Mouse (Mus musculus) frontal cortex, postnatal 36 days (tissue): ENCODE measurements around the gene Tas1r3.

Source experiments
- DNase-seq, 2 experiments: peaks; one replicate each; pipeline ENCODE4 v3.0.0; 2022; ENCODE audit warnings: low spot score in 2 of 2

The Tas1r3 gene

DNA sequence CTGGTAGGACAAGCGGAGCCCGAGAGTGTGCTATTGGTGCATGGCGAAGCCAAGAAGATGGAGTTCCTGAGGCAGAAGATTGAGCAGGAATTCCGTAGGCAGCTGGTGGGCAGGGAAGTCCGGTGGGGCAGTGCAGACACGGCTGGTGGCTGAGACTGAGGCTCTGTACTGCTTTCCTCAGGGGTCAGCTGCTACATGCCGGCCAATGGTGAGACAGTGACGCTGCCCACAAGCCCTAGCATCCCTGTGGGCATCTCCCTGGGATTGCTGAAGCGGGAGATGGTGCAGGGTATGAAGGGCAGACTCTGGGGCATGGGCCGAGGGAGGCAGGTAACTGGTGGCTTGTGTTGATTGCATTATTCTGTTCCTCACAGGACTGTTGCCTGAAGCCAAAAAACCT lies 24.5 kb upstream of the Tas1r3 start:
- DNase-seq = no peak

DNA sequence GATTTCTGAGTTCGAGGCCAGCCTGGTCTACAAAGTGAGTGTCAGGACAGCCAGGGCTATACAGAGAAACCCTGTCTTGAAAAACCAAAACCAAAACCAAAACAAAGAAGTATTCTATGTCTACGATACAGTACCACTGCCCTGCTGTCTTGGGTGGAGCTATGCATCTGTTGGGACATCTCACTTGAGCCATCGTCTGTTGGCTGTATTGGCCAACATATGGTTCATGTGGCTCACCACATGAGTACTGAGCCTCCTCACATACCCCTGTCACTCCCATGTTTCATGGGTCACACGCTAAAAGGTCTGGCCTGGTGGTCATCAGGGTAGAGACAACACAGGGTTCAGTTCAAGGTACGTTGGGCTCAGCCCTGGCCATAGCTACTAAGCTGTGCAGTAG lies 23.2 kb upstream of the Tas1r3 start:
- no peak for DNase-seq

DNA sequence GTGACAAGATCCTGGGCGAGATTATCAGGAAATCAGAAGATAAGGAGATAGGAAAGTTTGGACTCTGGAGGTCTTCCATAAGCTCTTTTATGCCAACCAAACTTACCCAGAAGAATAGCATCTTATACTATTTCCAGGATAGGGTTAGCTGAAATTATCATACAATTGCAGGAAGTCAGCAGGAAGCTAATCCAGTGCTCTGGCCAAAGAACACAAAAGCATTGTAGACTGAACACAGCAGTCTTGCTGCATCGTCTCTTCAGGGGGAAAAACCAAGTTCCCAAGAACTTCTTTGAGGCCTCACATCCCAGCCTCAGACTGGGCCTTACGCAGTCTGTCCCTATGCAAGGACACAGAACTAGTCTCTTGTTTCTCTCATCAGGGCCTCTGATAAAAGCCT lies 20.4 kb upstream of the Tas1r3 start:
- DNase-seq = no peak

DNA sequence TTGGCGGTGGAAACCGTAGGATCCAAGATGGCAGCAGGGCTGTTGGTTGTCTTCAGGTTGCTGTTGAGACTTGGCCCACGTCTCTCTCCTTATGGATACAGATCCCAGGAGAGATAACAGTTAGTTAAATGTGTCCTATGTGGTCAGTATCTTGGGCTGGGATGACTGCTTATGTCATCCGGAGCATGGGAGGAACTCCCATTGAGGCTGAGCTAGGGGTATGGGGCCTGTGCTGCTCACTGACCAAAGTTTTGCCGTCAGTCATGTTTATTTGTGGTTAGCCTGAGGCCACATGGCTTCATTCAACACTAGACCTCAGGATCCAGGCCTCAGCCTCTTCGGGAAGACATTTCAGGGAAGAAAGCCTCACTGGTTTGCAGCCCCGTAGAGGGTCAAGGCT lies 8.2 kb upstream of the Tas1r3 start:
- DNase-seq = no peak

DNA sequence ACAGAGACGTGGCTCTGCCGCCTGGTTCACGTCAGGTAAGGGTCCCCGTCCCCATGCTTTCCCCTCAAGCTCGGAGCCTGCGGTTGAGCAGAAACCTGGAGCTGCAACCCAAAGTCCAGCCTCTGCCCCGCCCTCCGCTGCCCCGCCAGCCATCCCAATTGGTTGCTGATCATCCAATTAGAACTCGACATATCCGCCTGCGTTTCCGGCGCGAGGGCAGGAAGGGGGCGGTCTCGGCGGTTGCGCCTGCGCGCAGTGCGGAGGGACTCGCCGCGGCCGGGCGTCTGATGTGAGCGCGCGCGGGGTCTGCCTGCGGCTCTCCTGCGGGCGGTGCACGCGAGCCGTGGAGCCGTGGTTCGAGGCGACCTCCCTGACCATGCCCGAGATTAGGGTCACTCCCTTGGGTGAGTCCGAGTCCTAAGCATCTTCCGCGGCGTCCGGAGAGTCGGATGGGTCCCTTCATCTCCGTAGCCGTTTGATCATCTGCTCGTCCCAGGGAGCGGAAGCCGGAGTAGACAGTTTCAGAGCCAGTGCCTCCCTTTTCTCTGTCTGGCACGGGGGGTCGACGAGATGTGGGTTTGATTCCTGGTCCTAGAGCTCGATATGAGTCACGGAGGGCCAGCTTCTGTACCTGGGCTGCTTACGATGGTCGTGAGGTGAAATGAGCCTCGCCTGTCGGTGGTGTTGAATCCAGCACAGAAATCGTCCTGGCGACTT lies 6.3 kb upstream of the Tas1r3 start, which contains the start of the genes Cptp and Ints11:
TSS of gene Cptp (minus strand) at position 124 of the 717 bp plus-strand sequence.
TSS of gene Ints11 (plus strand) at position 230 of the 717 bp plus-strand sequence.
- peak; percentile 97 for DNase-seq

DNA sequence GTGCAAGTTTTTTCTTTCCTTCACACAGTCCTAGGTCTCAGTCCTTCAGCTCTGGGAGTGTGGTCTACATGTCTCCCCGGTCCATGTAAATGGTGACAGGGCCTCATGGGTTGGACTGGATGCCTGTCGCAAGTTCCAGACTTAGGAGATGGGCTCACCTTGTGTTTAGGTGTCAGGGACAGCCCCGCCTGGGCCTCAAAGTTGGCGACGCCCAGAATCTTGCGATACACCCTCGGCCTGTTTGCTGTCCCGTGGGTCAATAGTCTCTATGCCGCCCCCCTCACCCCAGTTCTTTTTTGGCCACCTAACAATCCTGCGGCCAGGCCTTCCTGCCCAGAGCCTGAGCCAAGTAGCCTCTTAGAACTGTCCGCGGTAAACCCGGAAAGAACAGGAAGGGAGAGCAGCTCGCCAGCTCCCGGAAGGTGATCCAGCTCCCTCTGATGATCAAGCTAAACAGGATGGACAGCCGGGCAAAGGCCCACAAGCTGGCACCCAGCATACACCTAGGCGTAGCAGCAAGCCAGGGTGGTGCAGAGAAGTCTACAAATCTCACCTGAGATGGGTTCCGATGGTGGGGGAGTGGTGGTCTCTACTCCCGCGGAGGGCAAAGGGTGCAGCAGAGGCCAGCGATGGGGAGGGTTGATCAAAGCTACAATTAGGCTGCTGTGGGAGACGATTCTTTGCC lies 5.6 kb upstream of the Tas1r3 start:
- DNase-seq = no peak

DNA sequence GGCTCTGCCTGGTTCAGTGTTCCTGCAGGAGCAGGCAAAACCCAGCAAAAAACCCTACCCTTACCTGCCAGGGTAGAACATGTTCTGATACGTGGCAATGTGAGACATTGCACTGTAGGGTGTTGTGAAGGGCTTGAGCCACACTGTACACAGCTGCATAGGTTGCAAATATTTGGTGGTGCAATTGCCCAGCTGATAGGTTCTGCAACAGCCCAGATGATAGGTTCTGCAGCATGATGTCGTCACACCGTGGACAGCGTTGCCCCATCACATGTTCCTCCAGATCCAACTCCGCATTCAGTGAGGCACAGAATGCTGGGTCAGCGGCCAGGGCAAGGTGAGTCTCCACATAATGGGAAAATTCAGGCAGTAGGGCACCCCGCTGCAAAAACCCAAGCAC lies 1.4 kb downstream of the Tas1r3 start:
- no peak for DNase-seq

DNA sequence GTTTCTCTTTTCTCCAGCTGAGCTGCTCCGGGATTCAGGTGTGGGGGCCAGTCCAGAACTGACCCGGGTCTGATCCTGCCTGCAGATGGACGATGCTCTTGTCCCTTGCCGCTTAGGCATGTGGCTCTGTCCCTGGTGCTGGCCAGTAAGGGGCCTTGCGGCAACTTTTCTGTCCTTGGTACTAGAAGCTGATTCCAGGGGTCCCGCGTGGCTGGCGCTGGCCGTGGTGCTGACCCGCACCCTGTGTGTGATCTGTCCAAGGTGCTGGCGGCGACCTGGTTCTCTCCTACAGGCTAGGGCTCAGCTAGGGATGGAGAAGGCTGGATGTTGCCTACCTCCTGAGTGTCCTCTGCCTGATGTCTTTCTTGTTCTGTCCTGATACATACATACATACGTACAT lies 3.8 kb downstream of the Tas1r3 start:
- no peak for DNase-seq

DNA sequence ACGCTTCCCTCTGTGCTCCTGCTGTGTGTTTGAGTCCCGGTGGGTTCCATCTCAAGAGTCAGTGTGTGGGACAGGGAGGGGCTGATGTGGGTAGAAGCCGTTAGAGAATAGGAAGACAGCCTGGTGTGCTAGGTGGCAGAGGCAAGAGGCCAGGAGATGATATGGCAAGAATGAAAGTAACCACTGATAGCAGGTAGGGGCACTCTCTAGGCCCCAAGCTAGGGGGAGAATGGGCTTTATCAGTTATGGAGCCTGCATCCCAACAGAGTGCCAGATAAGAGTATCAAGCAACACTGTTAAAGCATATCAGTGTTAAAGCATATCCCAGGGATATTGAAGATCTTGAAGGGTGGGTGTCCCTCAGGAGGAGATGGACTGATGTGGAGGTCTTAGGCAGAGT lies 6.3 kb downstream of the Tas1r3 start:
- no peak for DNase-seq

DNA sequence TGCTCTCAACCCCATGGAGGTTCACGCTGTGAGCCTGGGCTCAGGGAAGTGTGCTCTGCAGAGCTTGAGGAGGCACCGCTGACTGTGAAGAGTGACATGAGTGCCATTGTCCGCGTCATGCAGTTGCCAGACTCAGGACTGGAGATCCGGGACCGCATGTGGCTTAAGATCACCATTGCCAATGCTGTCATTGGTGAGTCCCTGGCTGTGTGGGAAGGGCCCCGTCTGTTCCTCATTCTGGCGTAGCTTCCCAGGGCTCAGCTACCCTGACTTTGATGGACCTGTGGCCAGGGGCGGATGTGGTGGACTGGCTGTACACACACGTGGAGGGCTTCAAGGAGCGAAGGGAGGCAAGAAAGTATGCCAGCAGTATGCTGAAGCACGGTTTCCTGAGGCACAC lies 7.1 kb downstream of the Tas1r3 start:
- DNase-seq = no peak

DNA sequence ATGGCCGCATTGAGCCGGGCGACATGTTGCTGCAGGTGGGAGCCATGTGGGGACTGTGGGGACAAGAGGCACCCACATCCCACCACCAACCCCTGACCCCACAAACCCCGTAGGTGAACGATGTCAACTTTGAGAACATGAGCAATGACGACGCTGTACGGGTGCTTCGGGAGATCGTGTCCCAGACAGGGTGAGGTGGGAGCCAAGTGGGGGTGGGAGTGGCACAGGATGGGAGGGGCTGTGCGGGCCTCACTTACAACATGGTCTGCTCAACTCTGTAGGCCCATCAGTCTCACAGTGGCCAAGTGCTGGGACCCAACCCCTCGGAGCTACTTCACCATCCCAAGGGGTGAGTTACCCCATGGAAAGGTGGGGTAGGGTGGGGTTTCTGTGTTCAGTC lies 8.2 kb downstream of the Tas1r3 start:
- no peak for DNase-seq

DNA sequence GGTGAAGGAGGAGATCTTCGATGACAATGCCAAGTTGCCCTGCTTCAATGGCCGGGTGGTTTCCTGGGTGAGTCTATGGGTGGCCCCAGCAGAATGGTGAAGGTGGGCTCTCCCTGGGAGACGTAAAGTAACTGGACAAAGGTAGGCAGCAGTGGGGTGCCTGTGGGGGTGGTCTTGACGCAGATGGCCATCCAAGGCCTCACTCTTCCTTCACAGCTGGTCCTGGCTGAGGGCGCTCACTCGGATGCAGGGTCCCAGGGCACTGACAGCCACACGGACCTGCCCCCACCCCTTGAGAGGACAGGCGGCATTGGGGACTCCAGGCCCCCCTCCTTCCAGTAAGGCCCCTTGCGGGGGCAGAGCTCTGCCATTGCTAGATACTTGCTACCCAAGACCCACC lies 9.7 kb downstream of the Tas1r3 start:
- no peak for DNase-seq

DNA sequence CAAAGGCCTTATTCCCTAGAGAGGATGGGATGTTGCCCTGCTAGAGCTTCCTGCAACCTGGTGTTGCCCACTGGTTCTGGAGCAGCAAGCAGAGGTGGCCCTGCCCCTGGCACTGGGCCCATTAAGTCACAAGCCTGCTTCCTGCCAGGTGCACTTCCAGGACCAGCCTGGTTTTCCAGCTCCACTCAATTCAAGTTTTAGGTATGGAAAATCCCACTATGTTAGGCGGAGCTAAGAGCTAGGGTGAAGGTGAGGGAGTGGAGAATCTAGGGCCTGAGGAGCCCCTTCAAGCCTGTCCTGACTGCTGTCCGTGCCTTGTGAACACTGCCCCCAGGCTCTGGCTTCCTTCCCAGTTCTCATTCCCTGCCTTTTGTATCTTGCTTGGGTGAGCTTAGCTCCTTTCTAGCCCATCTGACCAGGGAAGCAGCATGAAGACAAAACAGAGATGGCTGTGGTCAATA lies 11.2 kb downstream of the Tas1r3 start:
- DNase-seq = no peak

DNA sequence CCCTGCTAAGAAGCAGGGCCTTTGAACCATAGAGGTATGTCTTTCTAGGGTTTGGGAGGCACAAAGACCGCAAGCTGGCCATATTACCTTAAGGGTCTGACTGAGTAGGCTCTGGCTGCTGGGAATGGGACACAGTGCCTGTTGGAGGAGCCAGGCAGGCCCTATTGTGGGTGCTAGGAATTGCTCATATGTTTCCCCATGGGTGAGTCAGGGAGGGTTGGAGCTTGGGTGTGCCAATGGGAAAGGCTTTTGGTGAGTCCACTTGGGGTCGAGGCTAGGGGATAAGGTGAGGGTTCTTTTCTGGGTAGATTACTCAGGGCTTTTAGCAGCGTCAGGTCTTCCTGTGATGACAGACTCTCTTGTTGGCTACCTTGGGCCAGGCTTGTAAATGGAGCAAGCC lies 11.8 kb downstream of the Tas1r3 start:
- DNase-seq = no peak

DNA sequence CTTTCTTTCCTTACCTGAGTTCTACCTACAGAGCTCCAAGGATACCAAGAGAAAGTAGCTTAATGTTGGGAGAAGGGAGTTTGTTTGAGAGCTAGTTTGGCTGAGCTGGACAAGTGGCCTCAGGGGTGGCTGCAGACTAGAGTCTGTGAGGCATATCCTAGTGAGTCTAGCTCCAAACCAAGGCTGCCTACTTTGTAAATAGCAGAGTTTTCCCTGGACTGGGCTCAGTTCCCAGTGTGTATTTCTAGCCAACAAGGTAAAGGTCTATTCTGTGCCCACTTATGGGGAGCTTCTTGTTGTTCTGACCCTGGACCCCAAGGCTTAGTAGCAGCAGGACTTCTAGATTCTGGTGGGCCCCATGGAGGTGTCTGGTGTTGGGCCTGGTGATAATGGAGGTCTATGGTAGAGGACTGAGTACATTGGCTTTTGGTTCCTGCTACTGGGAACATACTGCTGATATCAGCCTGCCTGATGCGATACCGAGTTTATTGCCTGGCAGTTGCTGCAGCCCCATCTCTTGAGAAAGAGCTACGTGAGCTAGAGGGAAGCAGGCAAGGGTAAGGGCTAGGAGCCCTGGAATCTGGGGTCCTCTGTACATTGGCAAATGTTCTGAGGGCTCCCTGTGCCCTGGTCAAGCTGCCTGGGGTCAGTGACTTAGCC lies 13.2 kb downstream of the Tas1r3 start:
- DNase-seq = no peak

DNA sequence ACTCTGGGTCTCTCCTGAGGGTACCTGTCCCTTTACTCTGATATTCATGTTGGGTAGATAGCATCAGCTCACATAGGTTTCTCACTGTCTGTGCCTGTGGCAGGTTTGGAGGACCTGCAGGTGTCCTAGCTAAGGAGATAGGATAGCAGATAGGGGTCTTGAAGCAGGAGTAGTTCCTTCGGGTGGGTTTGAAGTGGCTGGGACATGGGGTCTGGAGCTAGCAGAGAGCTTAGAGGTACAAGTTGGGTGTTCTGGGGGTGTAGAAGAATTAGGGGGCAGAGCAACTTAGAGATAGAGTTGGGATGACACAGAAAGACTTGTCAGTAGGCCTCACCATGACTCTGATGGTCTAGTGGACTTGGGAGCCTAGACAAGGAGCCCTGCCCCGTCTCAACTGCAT lies 13.8 kb downstream of the Tas1r3 start:
- no peak for DNase-seq

DNA sequence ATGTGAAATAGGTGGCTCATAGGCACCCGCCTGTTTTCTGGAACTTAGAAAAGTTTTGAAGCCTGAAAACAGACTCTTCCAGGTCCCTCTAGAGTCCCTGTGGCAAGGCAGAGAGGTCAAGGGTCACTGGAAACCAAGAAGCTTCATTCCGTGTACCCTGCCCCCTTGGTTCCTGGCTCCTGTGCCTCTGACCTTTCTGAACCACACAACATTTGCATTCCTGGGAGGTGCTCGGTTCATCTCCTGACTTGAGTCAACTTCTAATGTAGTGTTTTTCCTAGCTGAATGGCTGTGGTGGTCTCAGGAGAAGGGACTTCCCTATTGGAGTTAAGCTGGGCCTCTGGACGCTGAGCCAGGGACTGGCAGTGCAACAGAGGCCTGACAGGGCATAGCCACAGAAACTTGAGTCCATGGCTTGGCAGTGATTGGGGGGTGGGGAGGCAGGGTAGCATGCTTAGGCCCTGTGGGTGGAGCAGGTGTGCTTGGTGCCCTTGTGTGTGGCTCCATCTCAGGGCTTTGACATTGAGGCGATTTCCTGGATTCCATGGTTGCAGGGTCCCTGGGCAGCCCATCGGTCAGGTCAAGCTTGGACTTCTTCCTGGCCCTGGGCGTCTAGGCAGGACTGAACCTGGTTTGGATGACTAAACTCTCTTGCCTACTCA lies 14.6 kb downstream of the Tas1r3 start:
- DNase-seq = no peak

DNA sequence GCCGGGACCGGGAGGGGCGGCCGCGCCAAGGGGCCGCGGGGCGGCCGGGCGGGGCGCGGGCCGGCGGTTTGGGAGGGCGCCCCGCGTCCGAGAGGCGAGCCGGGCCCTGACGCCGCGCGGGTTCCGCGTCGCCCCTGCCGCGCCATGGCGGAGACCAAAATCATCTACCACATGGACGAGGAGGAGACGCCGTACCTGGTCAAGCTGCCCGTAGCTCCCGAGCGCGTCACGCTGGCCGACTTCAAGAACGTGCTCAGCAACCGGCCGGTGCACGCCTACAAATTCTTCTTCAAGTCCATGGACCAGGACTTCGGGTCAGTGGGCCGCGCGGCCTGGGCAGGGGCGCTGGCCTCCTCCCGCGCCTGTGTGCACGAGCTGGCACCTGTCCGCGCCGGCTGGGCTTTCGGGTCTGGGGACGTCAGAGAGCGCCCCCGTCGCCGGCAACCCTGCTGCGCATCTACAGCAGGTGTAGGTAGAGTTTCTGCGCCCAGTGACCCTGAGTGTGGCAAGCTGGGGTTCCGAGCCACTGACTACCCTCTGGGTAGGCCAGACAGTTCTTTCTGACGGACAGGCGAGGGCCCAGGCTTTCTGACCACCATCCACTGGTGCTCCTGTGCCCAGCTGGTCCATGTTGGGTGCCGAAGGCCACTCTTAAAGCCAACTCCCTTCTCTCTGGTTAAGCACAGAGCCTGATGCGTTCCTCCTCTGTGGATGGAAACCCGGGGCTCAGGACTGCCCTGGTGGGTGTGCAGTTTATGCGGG lies 15.4 kb downstream of the Tas1r3 start:
- no peak for DNase-seq

DNA sequence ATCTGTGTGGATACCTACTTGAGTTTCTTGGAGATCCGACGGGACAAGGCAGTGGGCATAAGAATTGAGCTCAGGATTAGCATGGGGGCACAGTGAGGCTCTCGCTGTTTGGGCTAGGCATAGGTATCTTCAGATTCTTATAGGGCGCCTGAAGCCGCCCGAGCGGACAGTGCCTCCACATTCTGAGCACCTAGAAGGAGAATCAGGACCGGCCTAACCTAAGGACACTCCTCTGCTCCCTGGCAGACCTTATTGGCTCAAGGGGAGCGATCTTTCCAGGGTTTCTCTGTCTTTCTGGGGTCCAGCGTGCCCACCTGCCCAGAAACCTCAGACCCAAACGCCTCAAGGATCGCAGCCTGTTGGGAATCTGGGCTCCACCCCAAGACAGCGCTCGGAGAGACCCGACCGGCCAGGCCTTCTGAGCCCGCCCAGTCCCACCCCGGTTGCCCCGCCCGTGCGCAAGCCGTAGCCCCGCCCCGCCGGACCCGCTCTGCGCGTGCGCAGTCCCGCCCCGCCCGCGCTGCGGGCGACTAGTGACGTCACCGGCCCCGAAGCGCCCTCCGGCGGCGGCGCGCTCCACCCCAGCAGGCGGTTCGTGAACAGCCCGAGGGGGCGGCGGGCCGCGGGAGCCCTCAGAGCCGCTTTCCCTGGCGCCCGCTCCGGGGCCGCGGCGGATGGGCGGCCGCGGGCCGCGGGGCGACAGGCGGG lies 16.1 kb downstream of the Tas1r3 start, which contains the start of gene Dvl1:
TSS of gene Dvl1 (plus strand) at position 532 of the 708 bp plus-strand sequence.
- peak; percentile 93 to 96 for DNase-seq

DNA sequence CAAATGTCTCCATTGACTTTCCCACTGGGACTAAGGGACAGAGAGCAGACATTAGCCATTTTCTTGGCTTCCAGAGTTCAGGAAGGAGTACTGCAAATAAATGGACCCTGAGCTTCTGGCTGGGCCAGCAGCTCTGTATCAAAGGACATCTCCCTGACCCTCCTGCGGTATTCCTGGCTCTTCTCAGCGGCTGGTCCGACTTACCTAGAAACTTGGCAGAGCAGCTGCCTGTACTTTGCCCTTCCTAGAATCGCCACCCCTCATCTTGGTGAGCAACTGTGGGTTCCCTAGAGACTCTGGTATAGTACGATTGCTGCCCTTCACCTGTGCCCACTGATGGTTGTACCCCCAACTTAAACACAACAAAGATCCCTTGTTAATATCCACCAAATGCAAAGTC lies 19.9 kb downstream of the Tas1r3 start:
- no peak for DNase-seq
